ENCODE assay signal across 28 mouse cellular contexts in genomic region chr10:25342801-25343200, GRCm38 (mm10). TPM values are rescaled to one million over a fixed set of nuclear protein-coding genes. Genes with fewer than 3 reads are reported as not detected.
DNase-seq lines count a peak whose midpoint lies in the region; ATAC-seq lines count a peak whose summit lies in the region.
"Had no signal": no experiment of that assay in that cellular context is flagged by ENCODE, and none has a peak within 500 bp of the region (broad histone marks: within the 10 kb centered on the region; RNA-seq: fewer than 3 reads in every experiment).

No protein-coding gene starts in this region.

- H3K27me3 ChIP-seq in splenic B cell, adult 2 months (ENCODE audit: control insufficient read depth, insufficient read depth, low read length, poor library complexity, severe bottlenecking), result no peaks in the 10 kb centered on the region
- H3K27me3 ChIP-seq: CH12.LX; embryonic facial prominence, embryonic 13.5 days; embryonic facial prominence, embryonic 15.5 days; forebrain, embryonic 13.5 days; forebrain, embryonic 15.5 days; Patski had no signal

- intact Hi-C loops in left cerebral cortex, postnatal 25 days (cut with DNase I), result no loop called here

- H3K36me3 ChIP-seq in splenic B cell, adult 2 months (ENCODE audit: control insufficient read depth, insufficient read depth, low read length, poor library complexity, severe bottlenecking), result no peaks in the 10 kb centered on the region
- H3K36me3 ChIP-seq: embryonic facial prominence, embryonic 13.5 days; embryonic facial prominence, embryonic 15.5 days; forebrain, embryonic 15.5 days; G1E had no signal

- peak; percentile 44; the same call in 1 of the 2 replicates for ATAC-seq in granulocyte monocyte progenitor cell, adult 5-6 weeks (replicated peaks; ENCODE audit: poor library complexity, severe bottlenecking)
- ATAC-seq in megakaryocyte progenitor cell, adult 5-6 weeks (replicated peaks; ENCODE audit: poor library complexity), result peak; percentile 48; the same call in 1 of the 2 replicates
- ATAC-seq: activated CD4-positive, CD25-positive, alpha-beta regulatory T cell, adult 4 months; CD4-positive, CD25-positive, alpha-beta regulatory T cell, adult 4 months; forebrain, embryonic 13.5 days; forebrain, embryonic 15.5 days; forebrain, postnatal 0 days; Patski had no signal

- DNase-seq in thymus, postnatal 4 days, result peak; percentile 16
- no peak for DNase-seq in thymus, postnatal 25 days
- DNase-seq in splenic B cell, adult 2 months (ENCODE audit: low read depth, low spot score), result peak; percentile 28
- DNase-seq in heart, postnatal 4 days, result no peak
- no peak for DNase-seq in right cerebral cortex, postnatal 4 days
- DNase-seq in left cerebral cortex, postnatal 25 days (ENCODE audit: low spot score in 2 of 2), result no peak
- DNase-seq: adrenal gland, adult 2 months; adrenal gland, postnatal 14 days; adrenal gland, postnatal 36 days; B cell, adult 2 months; cerebellum, adult 11-12 months; cerebellum, adult 2 months; cerebellum, adult 9-10 months; cerebellum, postnatal 10 days; cerebellum, postnatal 25 days; embryo, embryonic 11 days; forebrain, postnatal 0 days had no signal

RNA-seq across cellular contexts. Expression of gene Epb41l2, which starts 16.8 kb away (rescaled TPM):
- total RNA-seq in granulocyte monocyte progenitor cell, adult 5-6 weeks (2014; fragmentation: Nextera tagmentation), result 31.1 and 34.6 TPM in 2 replicates
- total RNA-seq in granulocyte monocyte progenitor cell, adult 5-6 weeks (2017), result 23.6 and 29.6 TPM in 2 replicates
- 16.5 and 28.2 TPM in 2 replicates for total RNA-seq in megakaryocyte progenitor cell, adult 5-6 weeks (2015)
- 19.1 and 24.6 TPM in 2 replicates for total RNA-seq in megakaryocyte progenitor cell, adult 5-6 weeks (2017)
- 10 to 100 TPM; 90.5 to 91.5 TPM for total RNA-seq in heart, postnatal 4 days (2021)
- 100 to 1,000 TPM; 132 to 159 TPM for total RNA-seq in left cerebral cortex, postnatal 25 days (2021)

RNA-seq across cellular contexts. Expression of gene Akap7, which starts 35.1 kb away (rescaled TPM):
- total RNA-seq in granulocyte monocyte progenitor cell, adult 5-6 weeks (2014; fragmentation: Nextera tagmentation), result 10.9 and 19.6 TPM in 2 replicates
- total RNA-seq in granulocyte monocyte progenitor cell, adult 5-6 weeks (2017), result 18.7 and 23.1 TPM in 2 replicates
- 17.2 and 19.3 TPM in 2 replicates for total RNA-seq in megakaryocyte progenitor cell, adult 5-6 weeks (2015)
- 18.8 and 24.4 TPM in 2 replicates for total RNA-seq in megakaryocyte progenitor cell, adult 5-6 weeks (2017)
- total RNA-seq in heart, postnatal 4 days (2021), result 10 to 100 TPM; 48.1 to 52.5 TPM
- total RNA-seq in left cerebral cortex, postnatal 25 days (2021), result 10 to 100 TPM; 59.1 to 62.1 TPM

Comparison
In these comparisons a context has a peak if more than half of its experiments do, and no peak if none do; other contexts are left out.
1. DNase-seq: peak in thymus, postnatal 4 days (single experiment) and splenic B cell, adult 2 months (single experiment); none in thymus, postnatal 25 days (single experiment), heart, postnatal 4 days (single experiment), right cerebral cortex, postnatal 4 days (single experiment) and left cerebral cortex, postnatal 25 days (0 of 2).